Mouse (Mus musculus) forebrain, embryonic 12.5 days (tissue): Measurements from ENCODE around the gene Tpcn2. TPM values are rescaled to one million over a fixed set of nuclear protein-coding genes. Genes with fewer than 3 reads are reported as not detected.
A peak's percentile ranks its signal among the peaks of the same experiment; 100 is the strongest.

ENCODE experiments used
- ATAC-seq: fragments of 200-750 bp; cut with Nextera tagmentation; 2 replicates; pipeline ENCODE4 v1.8.0; 2017; ENCODE audit warnings: moderate TSS enrichment; ENCODE audit not compliant: low FRiP score
- H3K27ac ChIP-seq: fragments of 300-500 bp; sonication (generic); 2 replicates; pipeline ENCODE4 v1.5.1; 2016; ENCODE audit warnings: mild to moderate bottlenecking
- H3K27me3 ChIP-seq: fragments of 300-500 bp; sonication (generic); 2 replicates; pipeline ENCODE4 v1.6.1; 2016; ENCODE audit warnings: mild to moderate bottlenecking
- H3K36me3 ChIP-seq: fragments of 300-500 bp; sonication (generic); replicated peaks from 2 replicates; pipeline ENCODE4 v1.6.1; 2016; ENCODE audit warnings: mild to moderate bottlenecking
- H3K4me1 ChIP-seq: fragments of 300-500 bp; sonication (generic); 2 replicates; pipeline ENCODE4 v1.6.1; 2016
- H3K4me2 ChIP-seq: fragments of 300-500 bp; sonication (generic); 2 replicates; pipeline ENCODE4 v1.6.1; 2016; ENCODE audit warnings: mild to moderate bottlenecking, moderate library complexity
- H3K4me3 ChIP-seq: fragments of 300-500 bp; sonication (generic); replicated peaks from 2 replicates; pipeline ENCODE4 v1.5.1; 2016; ENCODE audit warnings: mild to moderate bottlenecking
- H3K9ac ChIP-seq: fragments of 300-500 bp; sonication (generic); 2 replicates; pipeline ENCODE4 v1.6.1; 2016; ENCODE audit warnings: mild to moderate bottlenecking
- H3K9me3 ChIP-seq: fragments of 300-500 bp; sonication (generic); 2 replicates; pipeline ENCODE4 v1.6.1; 2016
- WGBS: fragments of 180-500 bp; shearing (Covaris S2); methylation state at CpG from one replicate; pipeline ENCODE4 v1.1.7; 2016; 5-methylcytosine and 5-hydroxymethylcytosine counted together
- polyA plus RNA-seq: library from polyadenylated mRNA; unstranded; fragments of >200 nt; fragmentation: Nextera tagmentation; extraction: Ambion mirVana; gene quantifications from 2 replicates; pipeline ENCODE4 v1.2.1, GENCODE M21; 2016

Gene Tpcn2
- polyA plus RNA-seq, 1 experiment from 2014 or later = 4.8 TPM

DNA sequence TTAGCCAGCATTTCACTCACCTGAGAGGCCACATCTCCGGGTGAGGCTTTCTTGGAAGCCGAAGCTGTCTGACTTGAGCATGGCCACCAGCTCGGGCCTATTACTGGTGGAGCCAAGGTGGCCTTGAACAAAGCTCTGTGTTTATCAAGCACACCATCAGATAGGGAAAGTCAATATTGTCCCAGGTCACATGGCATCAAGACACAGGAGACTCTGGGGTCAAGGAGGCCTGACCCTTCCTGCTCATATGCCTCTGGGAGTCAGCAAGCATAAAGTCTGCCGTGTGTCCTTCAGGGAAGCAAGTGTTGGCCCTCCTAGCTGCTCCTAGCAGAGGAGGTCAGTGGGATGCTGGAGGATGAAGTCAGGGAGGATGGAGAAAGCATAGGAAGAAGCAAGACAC is 75.8 kb downstream of the Tpcn2 start, which contains the start of gene 1810010D01Rik:
Gene 1810010D01Rik, minus strand, starts transcription at position 114 of the 400 bp plus-strand sequence.
- Histone ChIP-seq H3K27ac (peak within 1 kb of the TSS; percentile 99), H3K4me3 (no peak within 1 kb of the TSS), H3K4me1 (peaks cover 68% of the 10 kb centered on the region), H3K9me3 (no peaks in the 10 kb centered on the region), H3K4me2 (no peak within 1 kb of the TSS), H3K27me3 (no peaks in the 10 kb centered on the region), H3K9ac (no peak within 1 kb of the TSS), H3K36me3 (no peaks in the 10 kb centered on the region)
- no peak for ATAC-seq
- WGBS = 91% methylated on average over 4 of the region's 4 CpGs

DNA sequence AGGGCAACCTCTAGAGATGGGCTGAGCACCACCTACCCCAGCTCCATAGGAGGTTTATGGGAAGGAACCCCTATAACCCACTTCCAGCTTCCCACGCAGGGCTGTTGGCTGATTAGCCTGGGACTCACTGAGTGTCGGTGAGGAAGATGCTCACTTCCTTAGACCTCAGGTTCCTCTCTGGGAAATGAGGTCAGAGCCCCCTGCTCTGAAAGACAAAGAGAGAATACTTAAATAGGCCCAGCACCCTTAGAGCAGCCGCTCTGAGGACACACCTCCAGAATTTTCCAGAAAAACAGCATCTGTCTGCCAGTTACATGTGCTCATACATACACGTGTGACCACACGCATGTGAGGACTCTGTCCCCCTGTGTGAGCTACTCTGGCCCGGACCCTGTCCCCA is 77.0 kb downstream of the Tpcn2 start:
- ATAC-seq = no peak
- peak overlapping the region; percentile 99 for H3K27ac ChIP-seq
- H3K27me3 ChIP-seq = no peaks in the 10 kb centered on the region
- no peaks in the 10 kb centered on the region for H3K9me3 ChIP-seq
- peak overlapping the region; percentile 47 for H3K9ac ChIP-seq
- no peaks in the 10 kb centered on the region for H3K36me3 ChIP-seq
- WGBS = 32% methylated on average over 6 of the region's 6 CpGs
- H3K4me2 ChIP-seq = peak overlapping the region; percentile 34
- H3K4me1 ChIP-seq = peaks cover 56% of the 10 kb centered on the region
- H3K4me3 ChIP-seq = 0 out of 2 replicates have a peak overlapping the region, but pooled peaks have one; percentile 5

- Histone ChIP-seq H3K9ac (peak overlapping the region; percentile 47), H3K4me3 (0 out of 2 replicates have a peak overlapping the region, but pooled peaks have one; percentile 5), H3K27ac (peak overlapping the region; percentile 99), H3K4me1 (peaks cover 51% of the 10 kb centered on the region), H3K36me3 (no peaks in the 10 kb centered on the region), H3K4me2 (peak overlapping the region; percentile 34), H3K27me3 (no peaks in the 10 kb centered on the region), H3K9me3 (peaks cover 5% of the 10 kb centered on the region)
- peak; percentile 96 for ATAC-seq
- 1% methylated on average over 30 of the region's 34 CpGs for WGBS
These were observed 77.7 kb downstream of the Tpcn2 start for GRCm38 (mm10) chr7:145206056-145206610.

- ATAC-seq = 0 out of 2 replicates have a peak, but pooled peaks have one; percentile 8
- Histone ChIP-seq H3K4me2 (peak overlapping the region; percentile 34), H3K36me3 (no peaks in the 10 kb centered on the region), H3K9ac (peak overlapping the region; percentile 47; the same call in 1 of the 2 replicates), H3K27me3 (no peaks in the 10 kb centered on the region), H3K9me3 (peaks cover 6% of the 10 kb centered on the region), H3K4me3 (no peak overlapping the region), H3K4me1 (peaks cover 44% of the 10 kb centered on the region), H3K27ac (peak overlapping the region; percentile 99)
- WGBS = 70% methylated on average over 4 of the region's 4 CpGs
These were observed 78.4 kb downstream of the Tpcn2 start for GRCm38 (mm10) chr7:145205363-145205902.

DNA sequence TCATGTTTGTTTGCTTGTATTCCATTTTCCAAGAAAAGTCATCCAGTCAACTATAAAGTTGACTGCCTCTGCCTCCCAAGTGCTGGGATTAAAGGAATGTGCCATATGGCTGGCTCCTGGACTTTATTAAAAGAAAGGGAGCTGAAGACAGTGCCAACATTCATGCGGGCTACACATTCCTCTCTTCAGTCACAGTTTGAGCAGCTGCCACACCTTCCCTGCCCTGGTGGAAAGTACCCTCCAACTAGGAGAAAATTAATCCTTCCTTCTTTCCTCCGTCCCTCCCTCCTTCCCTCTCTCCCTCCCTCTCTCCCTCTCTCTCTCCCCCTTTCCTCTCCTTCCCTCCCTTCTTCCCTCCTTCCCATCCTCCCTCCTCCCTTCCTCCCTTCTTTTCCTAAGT is 84.1 kb downstream of the Tpcn2 start:
- no peak overlapping the region; the same call in 1 of the 2 replicates for H3K9ac ChIP-seq
- H3K36me3 ChIP-seq = no peaks in the 10 kb centered on the region
- no peak overlapping the region for H3K27ac ChIP-seq
- peaks cover 6% of the 10 kb centered on the region for H3K9me3 ChIP-seq
- ATAC-seq = no peak
- no peak overlapping the region for H3K4me3 ChIP-seq
- 64% methylated on average over 2 of the region's 2 CpGs for WGBS
- no peak overlapping the region for H3K4me2 ChIP-seq
- H3K27me3 ChIP-seq = peaks cover 14% of the 10 kb centered on the region; the same call in 1 of the 2 replicates
- peaks cover 29% of the 10 kb centered on the region for H3K4me1 ChIP-seq

GRCm38 (mm10) chr7:145198223-145198714 is 85.5 kb downstream of the Tpcn2 start:
- 0 out of 2 replicates have a peak overlapping the region, but pooled peaks have one; percentile 6 for H3K27ac ChIP-seq
- H3K27me3 ChIP-seq = peaks cover 14% of the 10 kb centered on the region; the same call in 1 of the 2 replicates
- H3K9me3 ChIP-seq = peaks cover 6% of the 10 kb centered on the region
- H3K4me2 ChIP-seq = no peak overlapping the region
- 80% methylated on average over 4 of the region's 4 CpGs for WGBS
- H3K9ac ChIP-seq = no peak overlapping the region
- peaks cover 32% of the 10 kb centered on the region for H3K4me1 ChIP-seq
- ATAC-seq = no peak
- no peak overlapping the region for H3K4me3 ChIP-seq
- no peaks in the 10 kb centered on the region for H3K36me3 ChIP-seq

DNA sequence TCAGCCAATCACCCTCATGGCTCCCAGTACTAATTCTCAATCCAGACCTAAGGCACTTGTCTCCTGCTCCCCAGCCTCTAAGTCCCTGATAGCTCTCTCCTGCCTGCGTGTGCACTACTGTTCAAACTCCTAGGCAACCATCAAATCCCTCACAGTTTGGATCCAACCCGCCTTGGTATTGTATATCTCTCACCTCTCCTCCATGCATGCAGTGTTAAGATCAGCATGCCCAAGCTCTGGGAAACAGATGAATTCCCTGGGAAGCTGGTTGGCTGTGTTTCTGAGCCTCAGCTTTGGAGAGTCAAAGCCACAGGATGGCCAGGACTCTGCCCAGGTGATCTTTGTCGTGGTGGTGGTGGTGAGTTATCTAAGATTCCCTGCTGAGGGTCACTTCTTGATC is 86.1 kb downstream of the Tpcn2 start:
- 0 out of 2 replicates have a peak overlapping the region, but pooled peaks have one; percentile 6 for H3K27ac ChIP-seq
- H3K9me3 ChIP-seq = peaks cover 6% of the 10 kb centered on the region
- WGBS = 56% methylated on average over 3 of the region's 3 CpGs
- peaks cover 32% of the 10 kb centered on the region for H3K4me1 ChIP-seq
- no peak overlapping the region for H3K4me2 ChIP-seq
- peaks cover 14% of the 10 kb centered on the region; the same call in 1 of the 2 replicates for H3K27me3 ChIP-seq
- H3K36me3 ChIP-seq = no peaks in the 10 kb centered on the region
- H3K9ac ChIP-seq = no peak overlapping the region
- H3K4me3 ChIP-seq = no peak overlapping the region
- ATAC-seq = no peak

DNA sequence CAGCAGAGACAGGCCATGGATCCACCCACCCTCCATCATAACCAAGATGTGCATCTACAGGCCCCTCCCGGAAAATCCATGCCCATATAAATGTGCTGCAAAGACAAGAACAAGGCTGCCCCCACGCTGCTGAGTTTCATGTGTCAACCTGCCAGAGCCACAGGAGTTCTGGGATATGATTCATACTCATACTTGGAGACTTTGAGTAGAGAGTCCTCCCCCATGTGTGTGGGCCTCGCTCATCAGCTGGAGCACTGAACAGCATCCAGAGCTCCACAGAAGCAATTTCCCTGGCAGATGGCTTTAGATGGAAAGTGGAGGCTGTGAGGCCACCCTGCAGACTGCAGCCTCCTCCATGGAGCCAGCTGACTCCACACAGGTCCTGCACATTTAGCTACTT is 86.8 kb downstream of the Tpcn2 start:
- H3K36me3 ChIP-seq = no peaks in the 10 kb centered on the region
- H3K4me1 ChIP-seq = peaks cover 32% of the 10 kb centered on the region
- ATAC-seq = no peak
- H3K27me3 ChIP-seq = peaks cover 14% of the 10 kb centered on the region; the same call in 1 of the 2 replicates
- H3K9ac ChIP-seq = no peak overlapping the region
- no peak overlapping the region for H3K4me3 ChIP-seq
- H3K27ac ChIP-seq = no peak overlapping the region
- H3K4me2 ChIP-seq = no peak overlapping the region
- WGBS = 84% methylated on average over 3 of the region's 3 CpGs
- H3K9me3 ChIP-seq = peaks cover 6% of the 10 kb centered on the region

- H3K9me3 ChIP-seq = peaks cover 3% of the 10 kb centered on the region
- no peak overlapping the region for H3K4me3 ChIP-seq
- no peak overlapping the region for H3K27ac ChIP-seq
- no peaks in the 10 kb centered on the region for H3K36me3 ChIP-seq
- WGBS = 80% methylated on average over 6 of the region's 6 CpGs
- H3K9ac ChIP-seq = no peak overlapping the region
- peaks cover 14% of the 10 kb centered on the region; the same call in 1 of the 2 replicates for H3K27me3 ChIP-seq
- peaks cover 32% of the 10 kb centered on the region for H3K4me1 ChIP-seq
- no peak for ATAC-seq
- no peak overlapping the region for H3K4me2 ChIP-seq
These were observed 87.5 kb downstream of the Tpcn2 start for GRCm38 (mm10) chr7:145196340-145196739.

DNA sequence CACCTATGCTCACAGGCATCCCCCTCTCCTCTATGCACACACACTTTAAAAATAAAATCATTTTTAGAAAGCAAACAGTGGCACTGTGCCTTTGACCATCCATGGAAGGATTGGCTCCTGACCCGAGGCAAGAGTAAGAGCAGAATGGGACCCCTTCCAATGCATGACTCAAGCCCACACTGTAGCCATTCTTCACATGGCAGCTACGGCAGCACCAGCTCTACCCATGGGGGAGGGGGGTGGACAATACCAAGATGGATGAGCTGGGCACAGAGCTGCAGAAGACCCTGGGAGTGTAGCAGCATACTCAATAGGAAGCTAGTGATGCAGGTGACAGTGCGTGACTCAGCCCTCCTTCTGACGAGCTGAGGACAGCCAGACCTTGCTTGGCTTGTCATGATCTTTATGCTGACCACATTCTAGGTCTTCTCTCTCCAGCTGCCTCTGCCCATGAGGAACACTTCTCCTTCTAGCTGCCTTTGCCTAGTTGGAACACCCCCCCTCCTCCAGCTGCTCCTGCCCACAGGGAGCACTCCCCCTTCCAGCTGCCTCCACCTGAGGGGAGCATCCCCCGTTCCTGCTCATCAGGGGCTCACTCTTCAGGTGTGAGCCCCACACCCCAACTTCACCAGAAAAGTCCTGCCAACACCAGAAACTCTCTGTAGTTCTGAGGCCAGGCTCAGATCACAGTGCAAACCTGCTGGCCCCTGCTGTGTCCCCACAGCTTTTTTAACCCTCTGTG is 88.5 kb downstream of the Tpcn2 start:
- Histone ChIP-seq H3K4me1 (peaks cover 32% of the 10 kb centered on the region), H3K4me2 (no peak overlapping the region), H3K36me3 (no peaks in the 10 kb centered on the region), H3K9ac (no peak overlapping the region), H3K27me3 (peaks cover 14% of the 10 kb centered on the region; the same call in 1 of the 2 replicates), H3K4me3 (no peak overlapping the region), H3K27ac (no peak overlapping the region), H3K9me3 (no peaks in the 10 kb centered on the region)
- ATAC-seq = no peak
- WGBS = 71% methylated on average over 5 of the region's 5 CpGs

DNA sequence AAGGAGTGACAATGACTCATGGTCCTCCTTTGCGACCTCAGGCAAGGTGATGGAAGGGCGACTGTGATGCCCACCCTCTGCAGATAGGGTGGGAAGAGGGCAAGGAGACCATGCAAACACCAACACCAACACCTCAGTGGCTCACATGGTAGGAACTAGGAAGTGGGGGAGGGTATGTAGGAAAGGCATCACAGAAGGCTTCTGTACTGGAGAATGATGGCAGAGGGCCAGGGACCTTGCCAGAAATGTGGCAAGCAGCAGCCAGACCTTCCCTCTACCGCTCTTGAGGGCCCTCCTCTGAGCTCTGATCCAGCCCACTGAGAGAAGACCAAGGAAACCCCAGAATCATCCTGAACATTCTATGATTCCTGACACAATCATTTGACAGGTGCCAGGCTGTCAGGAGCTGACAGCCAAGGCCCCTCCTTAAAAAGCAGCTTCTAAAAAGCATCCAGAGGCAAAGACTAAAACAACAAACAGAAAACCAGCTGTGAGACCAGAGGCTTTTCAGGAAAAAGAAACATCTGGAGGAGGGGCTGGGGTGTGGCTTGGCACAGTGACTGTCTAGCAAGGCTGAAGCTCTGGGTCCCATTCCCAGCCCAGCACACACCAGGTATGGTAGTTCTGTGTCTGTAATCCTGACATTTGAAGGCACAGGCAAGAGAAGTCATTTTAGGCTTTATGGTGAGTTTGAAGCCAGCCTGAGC is 89.2 kb downstream of the Tpcn2 start:
- no peak; the same call in 1 of the 2 replicates for ATAC-seq
- Histone ChIP-seq H3K4me1 (peaks cover 32% of the 10 kb centered on the region), H3K27me3 (peaks cover 14% of the 10 kb centered on the region; the same call in 1 of the 2 replicates), H3K36me3 (no peaks in the 10 kb centered on the region), H3K4me2 (no peak overlapping the region), H3K27ac (0 out of 2 replicates have a peak overlapping the region, but pooled peaks have one; percentile 8), H3K9ac (no peak overlapping the region), H3K4me3 (no peak overlapping the region), H3K9me3 (no peaks in the 10 kb centered on the region)
- WGBS = 71% methylated on average over 3 of the region's 3 CpGs
